Mouse (Mus musculus) adrenal gland, postnatal 10 days (tissue): ENCODE measurements at regions not wholly inside any gene's neighbourhood (a gene's known extent, or its start where the extent isn't known, plus 50 kb on each side); places are given as distances from the start of the nearest gene placed in this dataset.
A peak's percentile ranks its signal among the peaks of the same experiment; 100 is the strongest.

Experiments
- DNase-seq: peaks from one replicate; pipeline ENCODE4 v3.0.0; 2021; ENCODE audit warnings: mixed read lengths

DNA sequence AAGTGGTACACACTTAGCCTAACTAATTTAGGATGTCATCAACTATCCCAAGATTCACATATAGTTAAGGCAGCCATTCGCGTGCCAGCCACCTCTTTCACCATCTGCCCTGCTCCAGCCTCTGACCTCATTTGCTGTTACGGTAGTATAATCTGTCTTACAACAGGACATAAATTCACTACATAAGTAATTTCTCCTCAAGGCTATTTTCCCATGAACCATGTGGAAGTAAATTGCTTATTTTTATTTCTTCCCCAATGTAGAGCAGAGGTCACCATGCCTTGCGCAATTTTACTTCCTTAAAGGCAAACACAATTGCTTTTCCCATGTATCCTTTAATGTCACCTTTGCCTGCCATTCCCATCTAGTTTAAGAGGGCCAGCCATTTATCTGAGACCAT is 341.2 kb upstream of the Tenm4 start:
- no peak for DNase-seq

DNA sequence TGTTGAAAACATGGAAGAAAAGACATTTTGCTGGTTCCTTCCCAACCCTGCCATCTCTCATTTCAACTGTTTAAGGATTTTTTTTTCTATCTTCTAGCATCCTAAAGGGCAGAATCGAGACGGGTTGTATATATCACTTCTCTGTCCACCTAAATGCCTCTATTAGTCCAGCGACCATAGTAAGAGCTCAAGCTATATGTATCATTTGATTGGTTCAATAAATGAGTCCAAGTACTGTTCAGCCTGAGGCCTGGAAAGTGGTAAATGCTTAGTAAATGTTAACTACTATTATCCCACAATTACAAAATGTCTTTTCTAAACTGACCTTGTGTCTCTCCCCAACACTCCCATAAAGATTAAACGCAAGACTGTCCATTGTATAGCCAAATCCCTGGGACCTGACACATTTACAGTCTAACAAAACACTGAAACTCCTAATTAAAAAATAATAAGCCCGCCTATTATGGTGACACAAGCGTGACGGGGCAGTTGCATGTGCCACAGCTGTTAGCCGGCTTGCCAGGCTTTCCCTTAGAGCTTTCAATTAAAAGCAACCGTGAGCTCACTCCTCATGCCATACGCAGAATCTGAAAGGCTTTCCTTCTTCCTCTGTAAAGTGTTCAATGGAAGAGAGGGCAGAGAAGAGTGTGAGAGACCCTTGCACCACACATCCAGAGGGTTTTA is 336.7 kb upstream of the Tenm4 start:
- no peak for DNase-seq

DNA sequence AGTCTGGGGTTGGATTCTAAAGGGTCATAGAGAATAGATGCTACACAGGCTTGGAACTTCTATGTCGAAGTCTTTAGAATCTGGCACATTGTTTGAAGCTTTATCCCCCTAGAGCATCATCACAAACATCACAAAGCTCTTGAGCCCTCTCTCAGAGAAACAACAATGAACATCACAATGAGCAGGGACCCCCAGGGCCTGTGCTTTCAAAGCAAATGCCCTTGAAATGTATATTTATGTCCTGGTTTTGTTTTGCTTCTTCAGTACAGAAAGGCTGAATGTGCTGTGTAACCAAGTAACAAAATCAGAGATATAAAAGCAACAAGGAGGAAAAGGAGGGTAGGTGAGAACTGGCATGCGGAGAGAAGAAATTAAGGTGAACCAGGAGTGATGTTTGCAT is 330.6 kb upstream of the Tenm4 start:
- no peak for DNase-seq

DNA sequence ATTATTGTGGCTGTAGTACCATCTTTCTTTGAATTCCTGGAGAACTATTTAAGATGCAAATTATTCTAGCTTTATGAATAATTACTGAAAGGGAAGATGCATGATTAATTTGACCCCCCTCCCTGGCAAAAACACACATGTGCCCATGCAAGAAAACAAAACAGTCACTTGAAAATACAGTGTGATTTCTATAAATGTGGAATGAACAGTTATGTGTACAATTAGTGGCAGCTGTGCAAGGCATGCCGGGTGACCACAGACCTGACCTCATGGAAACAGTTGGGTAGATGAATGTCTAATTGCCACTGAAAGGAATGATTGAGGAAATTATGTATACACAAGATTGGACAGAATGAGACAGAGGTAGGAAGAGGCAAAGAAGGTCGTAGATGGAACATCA is 321.2 kb upstream of the Tenm4 start:
- no peak for DNase-seq

DNA sequence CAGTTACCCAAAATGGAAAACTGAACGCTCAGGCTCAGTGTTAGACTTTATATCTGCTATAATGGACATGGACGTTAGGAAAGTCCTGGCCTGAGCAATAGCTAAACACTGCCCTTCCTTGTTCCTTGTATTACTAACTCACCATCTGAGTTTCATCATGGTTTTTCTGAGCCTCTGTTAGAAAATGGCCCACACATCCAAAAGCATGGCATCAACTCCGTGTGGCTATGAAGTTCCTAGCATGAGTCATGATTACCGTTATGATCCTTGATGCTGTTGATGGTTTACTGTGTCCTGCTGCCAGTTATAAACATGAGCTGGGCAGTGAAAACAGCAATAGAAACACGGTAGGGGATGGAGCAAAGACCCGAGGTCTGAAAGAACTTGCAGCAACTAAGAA is 318.4 kb upstream of the Tenm4 start:
- no peak for DNase-seq

DNA sequence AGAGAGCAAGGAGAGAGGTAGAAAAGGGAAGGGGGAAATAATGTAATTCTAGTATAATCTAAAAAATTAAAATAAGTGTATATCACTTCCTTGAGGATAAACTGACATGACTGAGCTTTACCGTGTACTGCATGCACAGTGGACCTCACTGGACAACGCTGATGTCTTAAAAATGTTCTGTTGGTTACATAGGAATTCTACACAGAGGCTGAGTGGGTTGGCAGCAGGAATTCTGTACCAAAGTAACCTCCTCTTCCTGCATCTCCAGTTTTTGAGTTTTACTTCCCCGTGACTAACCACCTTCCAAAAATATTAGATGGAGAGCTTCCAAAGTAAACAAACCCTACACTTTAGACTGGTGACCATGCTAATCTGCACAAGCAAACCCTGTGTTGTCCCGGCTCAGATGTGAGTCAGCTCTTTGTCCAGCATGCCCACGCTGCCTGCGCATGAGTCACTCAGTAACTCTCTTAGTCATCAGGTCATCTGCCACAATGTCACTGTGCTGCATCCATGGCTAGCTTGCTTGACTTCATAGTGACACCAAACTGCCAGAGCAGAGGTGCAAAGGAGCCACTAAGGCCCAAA is 317.7 kb upstream of the Tenm4 start:
- peak; percentile 47 for DNase-seq

DNA sequence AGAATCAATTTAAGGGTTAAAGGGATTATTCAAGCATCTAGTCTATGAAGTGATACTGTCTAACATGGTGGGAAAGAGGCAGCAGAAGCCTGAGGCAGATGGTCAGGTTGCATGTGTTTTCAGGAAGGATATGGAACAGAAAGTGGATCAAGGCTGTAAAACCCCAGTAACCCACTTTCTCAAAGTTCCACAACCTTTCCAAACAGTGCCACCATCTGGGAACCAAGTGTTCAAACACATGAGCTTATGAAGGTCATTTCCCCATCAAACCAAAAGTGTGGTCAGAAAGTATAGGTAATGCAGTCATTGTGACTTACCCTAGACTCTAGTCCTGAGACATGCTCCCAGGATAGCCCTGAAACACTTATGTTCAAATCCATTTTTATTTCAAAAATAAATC is 312.8 kb upstream of the Tenm4 start:
- peak; percentile 3 for DNase-seq

DNA sequence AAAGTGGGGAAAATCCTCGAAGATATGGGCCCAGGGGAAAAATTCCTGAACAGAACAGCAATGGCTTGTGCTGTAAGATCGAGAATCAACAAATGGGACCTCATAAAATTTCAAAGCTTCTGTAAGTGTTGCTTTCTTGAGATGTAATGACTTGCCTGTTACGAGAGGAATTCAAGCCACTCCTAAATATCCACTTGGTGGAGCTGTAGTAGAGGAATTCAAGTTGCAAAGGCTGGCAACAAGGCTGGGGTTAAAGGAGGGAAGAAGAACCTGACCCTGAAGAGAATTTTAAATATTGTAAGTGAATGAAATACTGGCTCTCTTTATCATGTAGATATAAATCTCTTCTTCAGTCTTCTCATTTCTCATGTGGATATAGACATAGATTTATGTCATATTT is 306.8 kb upstream of the Tenm4 start:
- DNase-seq: no peak

DNA sequence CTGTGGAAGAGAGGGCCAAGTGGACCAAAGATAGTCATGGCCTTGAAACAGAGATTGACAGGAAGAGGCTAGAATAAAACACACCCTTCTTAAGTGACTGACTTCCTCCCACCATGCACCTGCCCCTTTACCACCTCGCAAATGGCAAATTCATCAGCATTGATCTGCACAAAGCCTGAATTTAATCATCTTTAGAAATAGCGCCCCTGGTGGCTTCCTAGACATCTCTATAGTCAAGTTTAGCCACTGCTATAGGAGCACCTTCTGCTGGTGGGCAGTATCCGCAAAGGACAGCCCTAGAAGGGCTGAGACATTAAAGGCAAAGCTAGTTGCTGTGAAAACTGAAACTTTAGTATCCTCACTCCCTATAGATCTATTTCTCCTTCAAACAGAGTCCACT is 305.8 kb upstream of the Tenm4 start:
- peak; percentile 8 for DNase-seq

DNA sequence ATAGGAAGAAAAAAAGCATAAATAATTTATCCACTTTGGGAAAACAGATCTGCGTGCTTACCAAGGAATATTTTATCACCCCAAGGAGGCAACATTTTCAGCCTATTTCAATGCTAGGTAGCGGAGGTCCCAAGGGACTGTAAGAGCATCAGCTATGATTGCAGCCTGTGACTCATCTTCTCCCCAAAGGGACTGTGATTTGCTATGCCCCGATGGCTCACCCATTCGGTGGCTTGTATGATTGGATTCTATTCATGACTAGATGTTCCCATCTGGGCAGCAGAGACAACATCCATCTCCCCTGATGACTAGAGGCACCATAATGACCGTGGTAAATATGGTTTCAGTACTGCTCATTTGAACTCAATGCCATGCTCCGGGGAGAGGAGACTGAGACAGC is 302.3 kb upstream of the Tenm4 start:
- no peak for DNase-seq

DNA sequence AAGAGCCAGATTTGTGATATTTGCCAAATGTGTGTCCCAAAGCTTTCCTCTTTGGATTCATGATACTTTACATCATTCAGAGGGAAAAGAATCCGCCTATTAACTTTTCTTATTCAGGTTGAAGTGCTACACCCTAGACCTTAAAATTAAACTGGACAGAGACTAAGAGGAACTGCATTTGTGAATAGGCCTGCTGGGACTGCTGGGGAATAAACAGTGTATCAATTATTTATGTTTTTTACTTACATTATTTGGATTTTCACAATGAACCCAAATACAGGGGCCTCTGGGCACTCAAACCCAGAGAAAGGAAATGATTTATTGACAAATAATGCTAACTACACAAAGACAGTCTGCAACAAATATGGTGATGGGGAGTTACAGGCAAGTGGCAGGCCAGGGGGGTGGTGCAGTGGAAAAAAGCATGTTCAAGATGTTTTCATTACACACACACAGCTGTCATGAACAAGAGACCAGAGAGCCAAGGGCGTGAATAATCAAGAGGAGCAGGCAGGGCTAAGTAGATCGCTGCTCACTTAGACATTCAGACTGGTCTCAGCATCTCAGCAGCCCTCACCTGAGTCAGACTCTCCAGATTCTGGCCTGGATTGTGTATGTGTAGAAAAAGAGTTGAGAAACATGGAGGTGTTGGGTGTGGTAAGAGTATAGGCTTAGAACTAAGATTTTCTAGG is 290.3 kb upstream of the Tenm4 start:
- DNase-seq: no peak

DNA sequence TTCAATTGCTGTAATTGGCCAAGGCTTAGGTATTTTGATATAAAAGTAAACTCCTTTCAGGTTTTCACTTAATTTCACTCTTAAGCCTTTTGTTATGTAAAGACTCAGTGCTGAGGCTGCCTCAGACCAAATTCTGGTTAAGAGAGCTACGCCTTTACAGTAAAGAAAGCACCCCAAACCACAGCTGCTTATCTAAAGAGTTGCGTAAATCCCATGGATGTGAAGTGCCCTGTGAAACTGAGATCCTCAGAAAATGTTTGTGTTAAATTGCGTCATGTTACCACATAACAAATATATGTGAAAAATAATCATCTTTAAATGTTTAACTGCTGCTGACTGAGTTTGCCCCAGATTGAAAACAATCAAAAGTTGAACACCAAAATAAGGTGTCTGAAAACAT is 269.5 kb upstream of the Tenm4 start:
- DNase-seq: no peak

DNA sequence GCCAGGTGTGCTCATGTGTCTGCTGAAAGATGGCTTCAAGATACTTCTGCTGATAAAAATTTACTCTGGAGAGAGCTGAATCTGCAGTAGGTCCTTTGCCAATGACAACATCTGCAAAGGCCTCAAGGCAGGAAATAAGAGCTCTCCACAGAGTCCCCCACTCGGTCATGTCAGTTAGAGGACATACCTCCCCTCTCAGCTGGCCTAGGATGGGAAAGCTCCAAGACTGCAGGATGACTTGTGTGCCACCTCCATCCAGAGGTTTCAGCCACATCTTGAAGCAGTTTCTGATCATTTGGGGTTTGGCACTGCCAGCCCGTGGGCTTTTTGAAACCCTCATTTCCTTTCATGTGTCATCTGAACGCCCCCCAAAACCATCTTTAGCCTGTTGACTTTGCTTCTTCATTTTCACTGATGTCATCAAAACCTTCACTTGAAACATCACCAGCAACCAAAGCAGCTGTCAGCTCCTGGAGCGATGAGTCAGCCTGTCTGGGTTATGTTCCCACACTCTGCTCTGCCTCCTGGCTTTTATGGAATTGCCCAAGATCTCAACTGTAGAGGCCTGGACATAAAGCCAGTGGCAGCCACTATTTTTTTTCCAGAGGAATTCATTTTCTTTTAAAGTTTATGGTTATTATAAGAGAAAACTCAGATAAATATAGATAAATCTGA is 256.5 kb upstream of the Tenm4 start:
- DNase-seq: no peak

DNA sequence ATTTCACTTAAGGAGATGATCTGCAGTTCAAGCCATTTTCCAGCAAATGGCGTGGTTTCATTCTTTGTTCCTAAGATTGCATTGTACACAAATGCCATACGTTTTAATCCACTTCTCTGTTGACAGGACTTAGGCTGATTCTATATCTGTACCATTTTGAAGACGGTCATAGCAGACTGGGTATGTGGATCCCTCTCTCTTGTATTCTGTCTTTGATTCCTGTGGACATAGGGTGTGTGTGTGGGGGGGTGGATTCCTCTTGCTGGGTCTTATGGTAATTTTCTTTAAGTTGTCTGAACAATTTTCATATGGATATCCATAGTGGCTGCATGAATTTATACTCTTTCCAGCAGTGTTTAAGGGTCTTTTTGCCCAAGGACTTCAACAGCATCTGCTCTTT is 251.1 kb upstream of the Tenm4 start:
- no peak for DNase-seq

DNA sequence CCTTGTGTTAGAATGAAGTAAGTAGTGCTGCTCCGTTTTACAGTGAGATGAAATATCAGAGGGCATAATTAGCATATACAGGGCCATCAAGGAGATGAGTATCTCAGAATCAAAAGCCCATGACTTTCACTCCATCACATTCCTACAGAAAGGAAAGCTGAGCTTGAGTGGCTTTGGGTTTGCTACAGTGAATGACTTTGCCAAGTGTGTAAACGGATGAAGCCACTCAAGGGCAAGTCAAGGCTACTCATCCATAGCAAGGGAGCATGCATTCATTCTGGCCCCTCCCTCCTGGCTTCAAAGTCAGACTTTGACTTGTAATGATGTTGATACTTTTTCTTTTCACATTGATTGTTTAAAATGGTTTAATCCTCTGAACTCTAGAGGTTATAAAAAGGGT is 246.2 kb upstream of the Tenm4 start:
- no peak for DNase-seq

DNA sequence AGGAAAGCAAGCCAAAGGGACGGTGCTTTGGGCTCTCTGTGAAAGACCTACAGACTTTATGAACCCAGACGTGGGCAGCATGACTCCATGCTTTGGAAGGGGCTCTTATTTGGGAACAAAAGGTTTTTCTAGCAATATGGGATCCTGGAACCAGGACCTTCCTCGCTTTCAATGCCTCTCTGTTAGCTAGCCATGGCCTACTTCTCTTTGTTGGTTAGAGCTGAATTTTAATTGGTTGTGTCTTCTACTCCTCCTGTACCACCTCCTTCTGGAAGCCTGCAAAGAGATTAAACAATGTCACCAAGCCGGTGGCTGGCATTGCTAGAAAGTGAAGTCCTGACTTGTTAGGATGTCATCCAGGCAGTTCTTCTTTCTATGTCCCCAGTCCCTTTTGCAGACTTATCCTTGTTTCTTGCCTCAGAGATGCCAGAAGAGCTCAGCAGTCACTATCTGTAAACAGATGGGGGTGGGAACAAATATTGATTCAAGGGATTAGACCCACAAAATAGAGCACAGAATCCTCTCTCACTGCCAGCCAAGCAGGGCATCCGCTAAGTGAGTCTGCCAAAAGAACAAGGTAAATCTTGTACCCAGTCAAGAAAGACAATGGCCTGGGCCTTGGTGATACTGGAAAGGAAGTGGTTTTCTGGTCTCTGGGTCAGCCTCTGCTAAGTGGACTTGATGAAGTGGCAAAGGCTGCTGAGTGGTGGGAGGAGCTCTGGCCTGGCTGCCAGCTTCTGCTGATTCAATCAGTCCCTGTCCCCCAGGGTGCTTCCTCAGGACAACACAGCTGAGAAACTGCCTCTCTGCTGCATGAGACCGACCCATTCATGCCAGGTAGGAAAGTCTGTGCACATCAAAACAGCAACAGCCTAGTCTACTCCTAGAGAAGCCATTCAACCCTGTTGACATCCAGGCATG is 244.7 kb upstream of the Tenm4 start:
- no peak for DNase-seq

DNA sequence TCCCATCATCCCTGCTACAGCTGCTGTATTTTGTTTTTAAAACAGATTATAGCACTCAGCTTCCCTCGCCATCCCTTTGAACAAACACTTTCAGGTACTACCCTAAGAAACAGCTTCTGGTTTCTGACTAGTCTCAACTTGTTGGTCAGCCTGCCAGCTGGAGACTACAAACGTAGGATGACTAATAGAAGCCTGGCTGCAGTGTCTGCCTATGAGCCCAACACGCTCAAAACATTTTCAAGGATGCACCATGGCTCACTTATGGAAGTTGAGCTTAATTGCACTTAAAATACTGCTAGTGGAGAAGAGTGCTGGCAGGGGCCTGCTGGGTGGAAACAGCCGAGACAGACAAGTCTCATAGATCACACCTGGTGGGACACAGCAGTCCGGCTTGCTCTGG is 234.4 kb upstream of the Tenm4 start:
- no peak for DNase-seq

DNA sequence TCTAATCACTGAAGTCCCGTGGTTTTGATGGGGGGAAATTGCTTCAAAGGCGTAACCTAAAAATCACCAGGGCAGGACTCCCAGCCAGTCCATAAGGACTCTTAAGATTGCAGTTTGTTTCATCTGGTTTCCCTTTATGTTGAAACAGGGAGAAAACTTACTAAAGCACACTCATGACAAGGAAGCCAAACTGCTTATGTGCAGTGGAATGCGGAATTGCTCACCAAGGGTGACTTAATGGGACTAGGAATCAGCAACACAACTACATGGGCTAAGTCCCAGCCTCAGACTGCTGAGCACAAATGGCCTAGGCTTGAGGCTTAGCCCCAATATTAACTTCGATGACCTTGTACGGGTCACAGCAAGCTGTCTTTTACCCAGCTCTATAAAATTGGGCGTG is 227.6 kb upstream of the Tenm4 start:
- no peak for DNase-seq

DNA sequence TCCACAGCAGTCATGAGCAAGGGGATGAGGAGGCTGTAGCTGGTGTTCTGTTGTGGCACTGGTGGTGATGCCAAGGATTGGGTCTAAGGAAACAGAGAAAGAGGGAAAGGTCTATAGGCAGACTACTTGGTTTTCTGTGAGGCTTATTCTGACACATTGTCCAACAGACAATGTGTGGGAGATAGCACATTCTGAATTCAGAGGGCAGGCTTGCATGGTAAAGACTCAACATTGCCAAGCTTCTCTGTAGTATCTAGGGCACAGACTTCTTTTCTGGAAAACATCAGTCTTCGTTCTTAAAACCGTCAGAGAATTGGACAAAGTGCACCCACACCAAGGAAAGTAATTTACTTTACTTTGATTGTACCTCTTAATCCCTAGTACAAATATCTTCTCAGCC is 218.7 kb upstream of the Tenm4 start:
- no peak for DNase-seq

DNA sequence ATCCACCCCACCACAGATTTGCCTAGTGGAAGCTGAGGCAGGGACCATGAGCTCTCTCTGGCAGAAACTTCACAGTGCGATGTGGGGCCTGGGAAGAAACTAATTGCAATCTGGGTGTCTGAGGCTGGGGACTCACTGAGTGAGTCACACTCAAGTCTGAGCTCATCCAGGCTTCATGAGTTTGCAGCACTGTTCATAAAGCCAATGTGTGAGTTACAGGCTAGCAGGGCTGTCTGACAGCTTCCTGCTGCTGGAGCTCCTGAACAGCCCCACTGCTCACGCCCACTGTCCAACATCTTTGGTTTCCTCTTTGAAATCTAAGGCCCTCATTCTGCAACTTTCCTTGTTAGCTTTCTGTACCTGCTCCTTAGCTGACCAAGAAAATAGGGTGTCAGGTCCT is 216.5 kb upstream of the Tenm4 start:
- no peak for DNase-seq

DNA sequence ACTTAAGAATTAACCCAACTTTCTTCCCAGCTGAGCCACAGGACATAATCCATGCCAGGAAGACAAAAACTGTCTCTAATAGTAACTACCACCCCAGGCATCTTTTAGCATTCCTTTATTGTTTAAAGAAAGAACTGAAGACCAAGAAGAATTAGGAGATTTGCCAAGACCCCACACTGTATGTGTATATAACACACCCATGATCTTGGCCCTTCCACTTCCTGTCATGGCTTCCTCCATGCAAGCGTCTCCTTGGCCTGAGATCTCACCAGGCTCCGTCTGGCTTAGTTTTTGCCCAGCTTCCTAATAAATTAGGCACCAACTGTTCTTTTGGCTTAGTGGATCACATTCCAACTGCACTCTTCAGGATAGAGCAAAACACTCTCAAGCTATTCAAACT is 215.9 kb upstream of the Tenm4 start:
- no peak for DNase-seq

DNA sequence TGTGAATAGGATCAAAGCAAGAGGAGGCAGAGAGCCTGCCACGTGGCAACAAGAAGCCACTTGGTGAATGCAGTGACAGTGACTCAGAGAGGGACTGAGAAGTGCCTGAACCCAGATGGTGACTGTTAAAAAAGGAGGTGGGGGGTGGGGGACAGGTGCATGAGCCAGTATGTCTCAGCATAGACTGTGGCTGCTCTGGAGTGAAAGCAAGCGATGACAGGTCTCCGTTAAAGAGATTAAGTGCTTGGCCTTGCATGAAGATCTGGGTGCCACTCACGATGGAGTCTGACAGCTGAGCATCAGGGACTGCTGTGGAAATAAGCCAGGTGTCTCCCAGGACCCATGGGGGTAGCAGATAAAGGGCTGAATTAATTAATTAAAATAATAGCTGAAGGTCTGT is 212.0 kb upstream of the Tenm4 start:
- DNase-seq: no peak
